Comparison of ENCODE assay signal across 13 mouse cellular contexts in genomic region chr8:128267261-128267660, GRCm38 (mm10).
DNase-seq lines count a peak whose midpoint lies in the region; ATAC-seq and TF ChIP-seq lines count a peak whose summit lies in the region.
"Had no signal": no experiment of that assay in that cellular context is flagged by ENCODE, and none has a peak within 500 bp of the region (broad histone marks: within the 10 kb centered on the region; RNA-seq: fewer than 3 reads in every experiment).

No protein-coding gene starts in this region.

- peak overlapping the region; percentile 59 for H3K27ac ChIP-seq in lung, embryonic 14.5 days (ENCODE audit: low read depth)
- H3K27ac ChIP-seq in embryonic facial prominence, embryonic 14.5 days (replicated peaks; ENCODE audit: low read depth, low read length) = peak overlapping the region; percentile 9; the same call in 1 of the 2 replicates
- peak overlapping the region; percentile 16; the same call in 1 of the 2 replicates for H3K27ac ChIP-seq in kidney, adult 2 months (ENCODE audit: insufficient read depth, low read depth, low read length)

- no peak overlapping the region for H3K4me2 ChIP-seq in lung, embryonic 14.5 days
- H3K4me2 ChIP-seq in embryonic facial prominence, embryonic 14.5 days (ENCODE audit: low read depth, low read length) = no peak overlapping the region

- H3K9me3 ChIP-seq in lung, embryonic 14.5 days (ENCODE audit: low read depth, low read length) = no peaks in the 10 kb centered on the region
- no peaks in the 10 kb centered on the region for H3K9me3 ChIP-seq in embryonic facial prominence, embryonic 14.5 days (ENCODE audit: control insufficient read depth, low read length)
- H3K9me3 ChIP-seq: G1E had no signal

- 28% methylated on average over 4 of the region's 4 CpGs for WGBS in lung, embryonic 14.5 days
- WGBS in lung, adult 2 months = 35% methylated on average over 4 of the region's 4 CpGs
- 27% methylated on average over 4 of the region's 4 CpGs for WGBS in embryonic facial prominence, embryonic 14.5 days
- WGBS in kidney, adult 2 months = 47% methylated on average over 4 of the region's 4 CpGs

- no peaks in the 10 kb centered on the region for H3K27me3 ChIP-seq in lung, embryonic 14.5 days (ENCODE audit: insufficient read depth, low read length)
- H3K27me3 ChIP-seq in embryonic facial prominence, embryonic 14.5 days (replicated peaks; ENCODE audit: control insufficient read depth, insufficient read depth, low read length) = no peaks in the 10 kb centered on the region
- H3K27me3 ChIP-seq in kidney, adult 2 months (replicated peaks; ENCODE audit: control insufficient read depth, insufficient read depth, low read length) = no peaks in the 10 kb centered on the region

- ATAC-seq in lung, embryonic 14.5 days (ENCODE audit: insufficient read depth) = peak; percentile 35; the same call in 1 of the 2 replicates
- ATAC-seq in embryonic facial prominence, embryonic 14.5 days (ENCODE audit: low read depth) = no peak
- ATAC-seq in inflammation-experienced regulatory T-cells, adult 6 months = no peak
- ATAC-seq: forebrain, postnatal 0 days had no signal

- DNase-seq in lung, embryonic 14.5 days = peak; percentile 56
- no peak for DNase-seq in lung, adult 2 months
- DNase-seq in embryonic facial prominence, embryonic 14.5 days (ENCODE audit: low spot score) = peak; percentile 71
- peak; percentile 74 for DNase-seq in kidney, adult 2 months
- DNase-seq in mesoderm, embryonic 11.5 days (ENCODE audit: low read depth, low spot score) = peak; percentile 45
- no peak for DNase-seq in cerebellum, adult 8-10 months
- no peak for DNase-seq in ovary, postnatal 36 days (ENCODE audit: low spot score)
- DNase-seq: cerebellum, adult 11-12 months; forebrain, postnatal 0 days; liver; thymus, postnatal 4 days had no signal

- TF ChIP-seq POLR2A in lung, adult 2 months (IDR thresholded peaks at IDR 0.05; ENCODE audit: borderline replicate concordance, extremely low read depth, low read depth, low read length) = no peak
- no peak for TF ChIP-seq POLR2A in kidney, adult 2 months (IDR thresholded peaks at IDR 0.05; ENCODE audit: low read depth, low read length)

- no peak for TF ChIP-seq CTCF in lung, embryonic 14.5 days (IDR thresholded peaks at IDR 0.05; ENCODE audit: low read depth)
- TF ChIP-seq CTCF in lung, adult 2 months (IDR thresholded peaks at IDR 0.05; ENCODE audit: insufficient read depth, low read length) = no peak
- no peak for TF ChIP-seq CTCF in kidney, adult 2 months (conservative IDR thresholded peaks at IDR 0.05; ENCODE audit: insufficient read depth, insufficient read length, low read depth, low read length)

- no peak overlapping the region for H3K4me3 ChIP-seq in lung, embryonic 14.5 days (ENCODE audit: low read depth, low read length)
- H3K4me3 ChIP-seq in lung, adult 2 months (replicated peaks; ENCODE audit: extremely low read depth, low read depth, low read length) = no peak overlapping the region
- no peak overlapping the region for H3K4me3 ChIP-seq in embryonic facial prominence, embryonic 14.5 days (ENCODE audit: low read depth, low read length)
- no peak overlapping the region for H3K4me3 ChIP-seq in kidney, adult 2 months (ENCODE audit: insufficient read depth, low read depth, low read length)

- H3K9ac ChIP-seq in lung, embryonic 14.5 days = no peak overlapping the region
- H3K9ac ChIP-seq in embryonic facial prominence, embryonic 14.5 days (ENCODE audit: low read depth, low read length) = 0 out of 2 replicates have a peak overlapping the region, but pooled peaks have one; percentile 30
- H3K9ac ChIP-seq: forebrain, postnatal 0 days had no signal

- peaks cover 37% of the 10 kb centered on the region for H3K4me1 ChIP-seq in lung, embryonic 14.5 days (ENCODE audit: insufficient read depth)
- H3K4me1 ChIP-seq in lung, adult 2 months (ENCODE audit: control insufficient read depth, insufficient read depth, low read length) = peaks cover 6% of the 10 kb centered on the region; the same call in 1 of the 2 replicates
- H3K4me1 ChIP-seq in embryonic facial prominence, embryonic 14.5 days (ENCODE audit: control insufficient read depth, insufficient read depth, low read length) = peaks cover 10% of the 10 kb centered on the region
- no peaks in the 10 kb centered on the region for H3K4me1 ChIP-seq in kidney, adult 2 months (ENCODE audit: control insufficient read depth, insufficient read depth, low read length)

- H3K36me3 ChIP-seq in lung, embryonic 14.5 days (ENCODE audit: insufficient read depth) = no peaks in the 10 kb centered on the region
- H3K36me3 ChIP-seq in embryonic facial prominence, embryonic 14.5 days (ENCODE audit: control insufficient read depth, insufficient read depth, low read length) = no peaks in the 10 kb centered on the region
- H3K36me3 ChIP-seq in kidney, adult 2 months (ENCODE audit: control insufficient read depth, insufficient read depth, low read length) = no peaks in the 10 kb centered on the region
- H3K36me3 ChIP-seq: G1E had no signal

Comparison
In these comparisons a context has a peak if more than half of its experiments do, and no peak if none do; other contexts are left out.
1. DNase-seq: peak in lung, embryonic 14.5 days (single experiment), embryonic facial prominence, embryonic 14.5 days (single experiment), kidney, adult 2 months (single experiment) and mesoderm, embryonic 11.5 days (single experiment); none in lung, adult 2 months (single experiment), cerebellum, adult 8-10 months (single experiment) and ovary, postnatal 36 days (single experiment).
2. H3K27ac ChIP-seq: peak in every context shown above with its lines; median percentile 59 in lung, embryonic 14.5 days; 16 in kidney, adult 2 months; 9 in embryonic facial prominence, embryonic 14.5 days.